Mouse (Mus musculus) layer of hippocampus, postnatal 25 days (tissue): ENCODE measurements around the gene Plcl2. TPM values are rescaled to one million over a fixed set of nuclear protein-coding genes. Genes with fewer than 3 reads are reported as not detected.
"Not testable (repeated sequence)": the region's sequence is repeated elsewhere in the genome, so short reads cannot be mapped to it uniquely, and the experiment has no call there.

Source experiments
- DNase-seq, 2 experiments: peaks; one replicate each; pipeline ENCODE4 v3.0.0; 2022; ENCODE audit warnings: mixed read lengths in 2 of 2, low spot score in 1 of 2; ENCODE audit errors: extremely low spot score in 1 of 2
- total RNA-seq, 2 experiments: library from RNA; stranded (reverse); gene quantifications; 2 replicates each; pipeline ENCODE4 v1.2.3; 2021

Plcl2 gene
- total RNA-seq, 2 experiments from 2014 or later, result 57.0 to 60.2 TPM

DNA sequence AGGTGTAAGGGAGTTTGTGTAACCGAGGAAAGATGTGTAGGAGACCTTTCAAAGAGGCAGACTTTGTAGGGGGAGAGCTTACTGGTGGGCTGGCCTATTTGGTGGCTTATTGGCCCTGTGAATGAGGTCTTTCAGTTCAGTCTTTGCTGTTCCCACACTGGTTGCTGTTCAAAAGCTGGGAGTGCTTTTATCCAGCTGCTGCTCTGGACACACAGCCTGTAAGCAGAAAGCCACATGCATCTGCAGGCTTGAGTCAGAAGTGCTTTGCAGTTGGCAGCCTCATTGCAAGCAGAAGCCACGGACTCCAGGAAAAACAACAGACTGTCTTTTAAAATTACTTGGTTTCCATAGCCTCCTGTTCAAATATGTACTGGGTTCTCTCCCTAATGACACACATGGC, 16.6 kb downstream of the Plcl2 start:
- DNase-seq, result no peak

DNA sequence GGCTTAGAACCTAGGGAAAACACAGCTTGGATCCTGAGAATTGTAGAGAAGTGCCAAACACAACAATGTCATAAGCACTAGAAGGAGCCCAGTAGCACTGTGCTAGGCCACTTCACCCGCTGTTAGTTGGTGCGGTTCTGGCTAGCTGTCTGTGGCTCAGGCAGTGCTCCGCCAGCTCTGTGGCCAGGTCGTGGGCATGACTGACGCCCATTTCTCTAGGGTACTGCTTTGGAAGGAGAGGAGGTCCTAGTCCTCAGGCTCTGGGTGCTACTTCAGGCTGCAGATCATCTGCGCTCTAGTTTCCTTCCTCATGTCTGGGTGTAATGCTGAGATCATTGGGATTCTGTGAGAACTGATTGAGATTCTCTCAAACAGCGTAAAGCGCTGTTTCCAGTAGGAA, 20.9 kb downstream of the Plcl2 start:
- DNase-seq, result no peak

DNA sequence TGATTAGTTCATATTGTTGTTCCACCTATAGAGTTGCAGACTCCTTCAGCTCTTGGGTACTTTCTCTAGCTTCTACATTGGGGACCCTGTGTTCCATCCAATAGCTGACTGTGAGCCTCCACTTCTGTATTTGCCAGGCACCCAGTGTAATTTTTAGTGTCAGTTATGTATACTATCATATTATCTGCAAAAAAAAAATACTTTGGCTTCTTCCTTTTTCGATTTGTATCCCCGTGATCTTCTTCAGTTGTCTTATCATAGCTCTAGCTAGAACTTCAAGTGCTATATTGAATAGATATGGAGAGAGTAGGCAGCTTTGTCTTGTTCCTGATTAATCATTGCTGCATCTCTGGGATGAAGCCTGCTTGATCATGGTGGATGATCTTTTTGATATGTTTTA, 25.7 kb downstream of the Plcl2 start:
- DNase-seq, result not testable (repeated sequence)

DNA sequence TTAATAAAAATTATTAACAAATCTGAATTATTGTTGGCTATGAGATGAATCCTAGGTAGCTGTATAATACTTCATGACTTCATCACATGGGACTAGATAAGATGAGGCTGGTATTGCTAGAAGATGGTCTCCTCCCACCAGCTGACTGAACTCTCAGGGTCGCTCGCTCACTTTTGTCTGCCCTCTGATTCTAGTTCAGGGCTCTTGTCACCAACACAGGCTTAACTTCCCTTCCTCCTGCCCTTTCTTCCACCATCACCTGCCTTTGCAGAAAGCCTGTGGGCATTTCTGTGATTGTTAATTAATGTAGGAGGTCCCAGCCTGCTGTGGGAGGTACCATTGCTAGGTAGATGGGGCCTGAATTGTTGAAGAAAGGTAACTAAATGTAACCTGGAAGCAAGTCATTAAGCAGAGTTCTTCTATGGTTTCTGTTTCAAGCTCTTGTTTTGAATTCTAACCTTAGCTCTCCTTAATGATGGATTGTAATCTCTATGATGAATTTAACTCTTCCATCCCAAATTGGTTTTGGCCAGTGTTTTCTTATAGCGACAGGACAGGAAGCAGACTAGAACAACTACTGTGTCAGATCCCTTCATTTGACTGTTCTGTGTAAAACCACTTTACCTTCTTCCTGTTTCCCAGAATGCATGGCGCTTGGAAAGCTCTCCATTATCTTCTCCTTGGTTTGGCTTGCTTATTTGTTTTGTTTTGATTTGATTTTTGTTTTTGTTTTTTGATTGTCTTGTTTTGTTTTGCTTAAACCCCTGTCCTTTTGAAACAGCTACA, 27.4 kb downstream of the Plcl2 start:
- no peak for DNase-seq

DNA sequence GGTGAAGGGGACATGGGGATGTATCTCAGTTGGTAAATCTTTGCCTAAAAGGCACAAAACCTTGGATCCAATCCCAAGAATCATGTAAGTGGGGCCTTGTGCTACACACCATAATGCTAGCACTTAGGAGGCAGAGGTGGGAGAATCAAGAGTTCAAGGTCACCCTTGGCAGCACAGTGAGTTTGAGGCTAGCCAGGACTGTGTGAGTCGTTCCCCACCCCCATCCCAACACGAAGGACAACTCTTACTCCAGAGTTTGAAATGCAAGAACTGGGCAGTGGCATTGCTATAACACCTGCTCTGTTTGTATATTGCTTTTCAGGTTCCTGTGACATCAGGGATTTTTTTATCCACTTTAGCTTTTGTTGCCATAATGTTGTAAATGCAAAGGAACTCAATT, 28.6 kb downstream of the Plcl2 start:
- no peak for DNase-seq

DNA sequence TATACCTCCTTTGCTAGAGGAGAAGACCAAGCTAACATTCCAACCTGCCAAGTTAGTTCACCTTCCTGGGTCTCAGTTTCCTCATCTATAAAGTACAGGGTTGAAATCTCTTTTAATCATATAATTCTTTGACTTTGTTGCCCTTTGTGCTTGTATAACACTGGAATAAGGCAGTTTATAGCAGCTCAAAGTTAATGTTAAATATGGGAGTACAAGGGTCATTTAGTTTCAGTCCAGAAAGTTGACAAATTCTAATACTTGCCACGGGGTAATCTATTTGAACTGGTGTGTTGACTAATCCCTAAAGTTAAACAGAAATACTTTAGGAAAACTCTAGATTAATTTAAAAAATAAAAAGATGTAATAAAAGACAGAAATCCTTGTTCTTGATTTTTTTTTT, 35.7 kb downstream of the Plcl2 start:
- DNase-seq, result no peak

DNA sequence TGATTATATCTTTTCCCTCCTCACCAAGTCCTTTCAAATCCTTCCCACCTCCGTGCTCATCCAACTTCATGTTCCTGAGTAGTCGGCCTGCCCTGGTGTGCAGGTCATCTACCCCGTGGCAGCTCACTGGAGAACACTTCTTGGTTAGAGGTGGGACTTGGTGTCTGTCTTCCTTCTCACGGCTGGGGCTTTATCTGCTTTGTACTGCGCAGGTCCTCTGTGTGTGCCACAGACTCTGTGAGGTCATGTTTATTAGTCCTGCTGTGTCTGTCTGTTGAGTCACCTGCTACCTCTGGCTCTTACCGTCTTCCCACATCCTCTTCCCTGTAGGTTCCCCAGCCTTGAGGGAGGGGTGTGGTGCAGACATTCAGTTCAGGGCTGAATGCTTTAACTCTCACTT, 36.1 kb downstream of the Plcl2 start:
- DNase-seq, result no peak

DNA sequence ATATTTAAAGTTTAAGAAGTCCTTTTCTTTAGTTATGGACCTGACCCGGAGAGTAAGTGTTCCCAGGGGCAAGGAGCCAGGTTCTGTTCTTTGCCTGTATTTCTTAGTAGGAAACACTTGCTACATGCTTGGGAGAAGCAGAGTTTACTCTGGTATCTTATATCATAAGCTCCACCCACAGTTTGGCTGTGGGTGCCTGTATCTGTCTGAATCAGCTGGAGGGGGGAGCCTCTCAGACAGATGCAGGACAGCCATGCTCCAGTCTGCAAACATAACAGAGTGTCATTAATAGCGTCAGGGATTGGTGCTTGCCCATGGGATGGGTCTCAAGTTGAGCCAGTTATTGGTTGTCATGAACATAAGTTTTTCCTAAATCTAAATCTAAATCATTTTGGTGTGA, 42.9 kb downstream of the Plcl2 start:
- DNase-seq, result no peak

DNA sequence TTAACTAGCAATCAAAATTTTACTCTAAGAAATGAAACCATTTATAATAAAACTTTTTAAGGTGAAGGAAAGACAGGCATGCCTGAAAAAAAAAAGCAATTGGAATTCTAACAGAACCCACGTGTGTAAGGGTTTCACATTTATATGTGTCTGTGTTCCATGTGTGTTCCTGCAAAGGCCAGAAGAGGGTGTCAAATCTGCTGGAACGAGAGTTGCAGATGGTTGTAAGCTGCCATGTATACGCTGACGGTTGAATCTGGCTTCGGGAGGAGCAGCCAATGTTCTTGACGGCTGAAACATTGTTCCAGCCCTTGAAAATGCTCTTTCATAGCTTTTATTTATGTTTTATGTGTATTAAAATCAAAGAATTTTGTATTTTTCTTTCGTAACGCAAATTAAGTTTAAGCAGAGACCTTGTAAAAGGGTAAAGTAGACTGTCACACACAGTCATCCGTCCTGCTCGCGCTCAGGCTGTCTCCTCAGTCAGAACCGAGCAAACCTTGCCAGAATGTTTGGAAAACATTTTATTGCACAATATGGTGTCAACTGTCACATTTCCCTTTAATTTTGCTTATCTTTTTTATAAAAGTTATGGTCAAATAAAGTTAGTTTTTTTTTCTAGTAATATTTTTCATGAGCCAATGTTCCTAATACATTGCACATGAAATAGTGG, 48.5 kb downstream of the Plcl2 start:
- no peak for DNase-seq

DNA sequence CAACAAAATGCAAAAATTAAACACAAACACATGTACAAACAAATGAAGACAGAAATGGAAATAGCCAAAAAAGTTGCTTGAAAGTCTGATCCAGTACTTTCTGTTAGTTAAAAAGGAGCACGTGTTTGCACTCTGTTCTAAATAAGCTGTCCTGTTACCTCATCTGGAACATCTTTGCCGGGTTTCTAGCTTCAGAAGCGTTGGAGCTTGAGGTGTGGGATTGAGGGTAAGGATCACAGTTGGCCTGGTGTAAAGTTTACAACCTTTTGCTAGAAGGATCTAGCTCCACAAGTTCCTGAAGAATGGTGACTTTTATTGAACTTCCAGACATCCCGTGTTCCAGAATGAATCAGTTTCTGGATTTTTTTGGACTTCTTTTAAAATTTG, 49.0 kb downstream of the Plcl2 start:
- DNase-seq, result no peak

DNA sequence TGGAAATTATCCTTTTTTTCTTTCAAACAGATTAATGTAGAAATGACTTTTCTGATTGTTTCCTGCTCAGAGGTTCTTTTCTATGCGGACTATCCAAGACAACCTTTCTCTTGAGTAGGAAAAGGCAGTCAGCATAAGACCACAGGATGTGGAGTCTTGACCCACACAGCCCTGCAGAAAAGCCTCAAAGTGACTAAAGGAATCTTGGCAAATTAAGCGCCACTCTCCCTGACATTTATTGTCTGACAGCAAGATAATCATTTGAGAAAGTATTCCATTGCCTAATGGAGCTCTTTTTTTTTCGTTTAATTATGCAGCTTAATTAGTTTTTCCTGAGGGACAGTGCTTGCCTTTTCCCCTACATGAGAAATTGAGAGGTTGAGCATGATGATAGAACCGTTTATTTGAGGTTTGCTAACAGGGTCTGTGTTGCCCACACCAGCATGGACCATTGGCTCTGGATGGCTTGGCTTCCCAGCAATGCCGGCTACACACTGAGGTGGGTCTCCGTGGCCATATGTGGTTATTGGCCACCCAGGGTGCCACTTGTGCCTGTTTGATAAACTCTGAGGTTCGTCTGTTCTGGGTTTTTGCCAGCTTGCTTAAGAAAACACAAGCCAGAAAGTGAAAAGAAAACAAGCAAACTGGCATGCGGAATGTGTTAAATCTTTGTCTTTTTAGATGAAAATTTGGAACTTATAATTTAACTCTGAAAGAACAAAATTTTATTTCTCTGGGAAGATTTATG, 56.3 kb downstream of the Plcl2 start:
- no peak for DNase-seq

DNA sequence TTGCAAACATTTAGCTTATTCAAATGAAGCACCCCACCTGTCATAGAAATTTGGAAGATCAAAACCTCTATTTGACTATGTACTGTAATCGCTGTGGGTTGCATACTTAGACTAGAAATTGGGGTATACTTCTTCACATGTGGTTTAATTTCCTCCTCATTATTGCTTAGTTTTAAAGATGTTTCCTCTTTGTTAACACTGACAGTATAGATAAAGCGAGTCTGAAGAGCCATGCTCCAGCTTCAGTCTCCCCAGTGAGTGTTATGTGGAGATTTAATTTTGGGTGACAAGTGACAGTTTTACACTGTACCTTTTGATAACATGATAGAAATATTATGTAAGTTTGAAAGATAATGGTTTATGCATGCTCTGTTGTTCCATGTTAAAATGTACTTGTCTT, 59.6 kb downstream of the Plcl2 start:
- no peak for DNase-seq

DNA sequence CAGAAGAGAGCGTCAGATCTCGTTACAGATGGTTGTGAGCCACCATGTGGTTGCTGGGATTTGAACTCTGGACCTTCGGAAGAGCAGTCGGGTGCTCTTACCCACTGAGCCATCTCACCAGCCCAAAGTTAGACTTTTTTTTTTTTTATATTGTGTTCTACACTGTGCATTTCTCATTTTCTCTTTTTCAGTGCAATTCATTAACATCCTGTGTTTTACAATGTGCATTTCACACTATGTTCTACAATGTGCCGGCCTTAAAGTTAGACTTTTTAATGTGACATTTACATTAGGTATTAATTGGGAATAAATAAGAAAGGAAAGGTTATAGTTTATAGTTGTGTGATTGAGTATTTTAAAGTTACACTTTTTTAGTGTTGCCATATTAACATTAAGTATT, 61.0 kb downstream of the Plcl2 start:
- not testable (repeated sequence) for DNase-seq

DNA sequence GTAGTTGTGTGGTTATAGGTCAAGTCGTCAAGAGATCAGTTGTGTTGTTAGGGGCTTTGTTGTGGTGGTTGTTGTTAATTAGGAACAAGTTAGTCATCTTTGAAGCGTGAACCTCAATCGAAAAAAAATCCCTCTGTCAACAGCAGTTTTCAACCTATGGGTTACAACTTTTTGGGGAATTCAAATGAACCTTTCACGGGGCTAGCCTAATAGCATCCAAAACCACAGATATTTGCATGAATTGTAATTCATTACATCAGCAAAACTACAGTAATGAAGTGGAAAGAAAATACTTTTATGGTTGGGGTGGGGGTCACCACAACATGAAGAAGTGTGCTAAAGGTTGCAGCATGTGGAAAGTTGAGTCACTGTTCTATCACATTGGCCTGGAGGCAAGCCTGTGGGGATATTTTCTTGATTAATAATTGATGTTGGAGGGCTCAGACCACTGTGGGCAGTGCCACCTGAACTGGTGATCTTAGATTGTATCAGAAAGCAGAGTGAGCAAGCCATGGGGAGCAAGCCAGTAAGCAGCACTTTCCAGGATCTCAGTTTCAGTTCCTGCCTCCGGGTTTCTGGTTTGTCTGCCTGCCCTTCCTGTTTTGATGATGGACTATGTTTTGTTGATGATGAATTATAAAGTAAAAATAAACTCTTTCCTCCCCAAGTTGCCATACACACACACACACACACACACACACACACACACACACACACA, 61.6 kb downstream of the Plcl2 start:
- DNase-seq, result no peak

DNA sequence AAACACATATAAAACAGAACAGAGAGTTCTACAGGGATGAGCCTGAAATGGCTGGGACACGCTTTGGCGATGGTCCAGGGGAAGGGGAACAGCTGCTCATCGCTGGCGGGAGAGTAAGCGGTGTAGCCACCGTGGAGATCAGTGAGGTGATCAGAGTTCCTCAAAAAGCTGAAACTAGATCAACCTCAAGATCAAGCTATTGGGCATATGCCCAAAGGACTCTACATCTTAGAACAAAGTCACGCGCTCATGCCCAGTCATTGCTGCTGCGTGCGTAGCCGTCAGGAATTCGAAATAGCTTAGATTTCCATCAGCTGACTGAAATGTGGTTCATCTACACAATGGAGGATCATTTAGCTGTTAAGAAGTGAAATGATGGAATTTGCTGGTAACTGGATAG, 65.0 kb downstream of the Plcl2 start:
- no peak for DNase-seq

DNA sequence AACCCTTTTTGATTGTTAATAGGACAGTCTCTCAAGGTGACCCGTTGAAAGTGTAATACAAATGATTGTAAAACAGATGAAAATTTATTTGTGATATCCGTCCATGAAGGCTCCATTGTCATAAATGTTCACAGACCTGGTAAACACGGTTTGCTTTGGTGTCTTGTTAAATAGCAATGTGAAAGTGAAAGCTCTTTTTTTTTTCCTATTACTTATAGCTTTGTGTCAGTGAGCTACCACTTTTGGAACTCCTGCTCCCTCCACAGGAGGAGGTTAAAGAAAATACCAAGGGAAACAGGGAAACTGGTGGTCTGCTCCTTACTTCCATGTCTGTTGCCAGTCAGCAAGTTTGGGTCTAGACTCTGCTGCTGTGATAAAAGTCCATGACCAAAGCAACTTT, 71.2 kb downstream of the Plcl2 start:
- DNase-seq, result no peak

DNA sequence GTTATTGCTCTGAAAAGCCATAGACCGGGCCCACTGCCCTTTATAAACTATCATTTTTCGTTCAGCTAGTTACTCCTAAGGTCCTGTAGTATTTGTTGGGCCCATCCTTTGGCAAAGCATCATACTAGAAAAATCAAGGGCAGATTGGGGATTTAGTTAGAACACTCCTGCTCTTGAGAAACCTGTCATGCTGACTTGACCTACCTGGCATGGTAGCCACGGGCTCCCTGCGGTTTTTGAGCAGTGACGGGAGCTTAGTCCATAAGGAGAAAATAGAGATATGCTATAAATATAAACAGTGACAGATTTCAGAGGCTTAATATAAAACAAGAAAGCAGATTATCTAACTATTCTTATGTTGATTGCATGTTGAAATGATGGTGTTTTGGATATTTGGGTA, 77.6 kb downstream of the Plcl2 start:
- no peak for DNase-seq

DNA sequence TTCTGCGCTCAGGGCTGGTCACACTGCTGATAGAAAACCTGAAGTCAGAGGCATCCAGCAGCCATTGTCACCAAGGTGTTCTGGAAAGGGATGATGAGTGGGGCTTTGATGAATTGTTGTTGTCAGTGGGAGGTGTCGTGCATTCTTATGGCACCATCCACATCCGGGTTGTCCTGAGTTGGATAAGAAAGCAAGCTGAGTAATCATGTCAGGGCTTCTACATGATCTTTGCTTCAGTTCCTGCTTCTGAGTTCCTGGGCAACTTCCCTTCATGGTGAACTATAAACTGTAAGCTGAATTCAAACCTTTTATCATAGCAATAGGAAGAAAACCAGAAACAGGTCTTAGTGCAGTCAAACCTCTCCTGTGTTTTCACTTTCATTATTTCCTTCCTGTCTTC, 78.7 kb downstream of the Plcl2 start:
- no peak for DNase-seq

DNA sequence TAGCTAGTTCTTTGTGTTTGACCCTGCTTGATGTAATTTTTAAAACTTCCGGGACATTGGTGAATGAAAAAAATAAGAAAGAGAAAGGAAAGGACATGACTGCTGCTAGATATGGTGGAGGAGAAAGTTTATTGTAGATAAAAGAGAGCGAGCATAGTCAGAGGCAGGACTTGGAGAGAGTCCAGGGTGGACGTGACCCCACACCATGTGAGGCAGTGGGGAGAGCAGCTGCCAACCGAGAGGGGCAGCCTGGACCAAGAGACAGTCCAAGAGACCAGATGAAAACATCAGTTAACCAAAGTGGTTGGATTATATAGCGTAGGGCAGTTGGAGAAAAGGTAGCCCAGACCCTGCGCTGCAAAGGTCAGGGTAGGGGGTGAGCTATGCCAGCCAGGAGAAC, 91.0 kb downstream of the Plcl2 start:
- DNase-seq, result no peak

DNA sequence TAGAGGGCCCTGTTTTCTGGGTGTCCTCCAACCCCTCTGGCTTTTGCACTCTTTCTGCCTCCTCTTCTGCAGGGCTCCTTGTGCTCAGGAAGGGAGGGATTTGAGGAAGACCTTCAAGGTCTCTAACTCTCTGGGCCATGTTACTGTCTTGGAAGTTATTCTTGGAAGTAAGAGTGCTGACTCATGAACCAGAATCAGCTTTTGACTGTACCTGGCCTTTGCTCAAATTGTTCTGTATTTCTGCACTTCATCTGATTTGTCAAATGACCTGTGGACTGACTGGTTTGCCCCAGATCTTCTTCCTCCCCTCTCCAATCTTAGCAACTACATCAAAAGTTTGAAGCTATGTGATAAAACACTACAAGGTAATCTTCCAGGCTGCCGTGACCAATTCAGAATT, 91.5 kb downstream of the Plcl2 start:
- DNase-seq, result no peak

DNA sequence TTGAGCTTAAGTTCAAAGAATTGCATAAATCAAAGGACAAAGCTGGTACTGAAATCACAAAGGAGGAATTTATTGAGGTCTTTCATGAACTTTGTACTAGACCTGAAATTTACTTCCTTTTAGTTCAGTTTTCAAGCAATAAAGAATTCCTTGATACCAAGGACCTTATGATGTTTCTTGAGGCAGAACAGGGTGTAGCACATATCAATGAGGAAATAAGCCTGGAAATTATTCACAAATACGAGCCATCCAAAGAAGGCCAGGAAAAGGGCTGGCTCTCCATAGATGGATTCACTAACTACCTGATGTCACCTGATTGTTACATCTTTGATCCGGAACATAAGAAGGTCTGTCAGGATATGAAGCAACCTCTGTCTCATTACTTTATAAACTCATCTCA, 97.7 kb downstream of the Plcl2 start:
- no peak for DNase-seq
